Mouse (Mus musculus) CH12.LX (cell line): ENCODE data around the gene Adarb1. TPM values are rescaled to one million over a fixed set of nuclear protein-coding genes. Genes with fewer than 3 reads are reported as not detected.

Source experiments
- DNase-seq: peaks from one replicate; pipeline ENCODE4 v3.0.0-alpha.2; 2013; ENCODE audit errors: extremely low read depth
- H3K27ac ChIP-seq: 2 replicates; pipeline ENCODE4 v1.5.1; 2012; ENCODE audit warnings: low read depth, mild to moderate bottlenecking, control low read depth, moderate library complexity; ENCODE audit not compliant: insufficient read depth
- H3K27me3 ChIP-seq: replicated peaks from 2 replicates; pipeline ENCODE3; 2012; ENCODE audit warnings: inconsistent platforms
- H3K36me3 ChIP-seq, 2 experiments: replicated peaks in 1 of 2; 2 replicates each; pipeline versions ENCODE3 to v1.6.1; 2012; ENCODE audit warnings: inconsistent platforms in 1 of 2, low read length in 1 of 2, mild to moderate bottlenecking in 1 of 2, mixed read lengths in 1 of 2, moderate library complexity in 1 of 2; ENCODE audit not compliant: control insufficient read depth in 1 of 2, insufficient read depth in 1 of 2
- H3K4me1 ChIP-seq, 2 experiments: 2 replicates each; pipeline ENCODE4 v1.6.1; 2012; ENCODE audit warnings: inconsistent platforms in 1 of 2, moderate library complexity in 1 of 2; ENCODE audit not compliant: insufficient read depth in 2 of 2, control insufficient read depth in 1 of 2
- H3K4me2 ChIP-seq: 2 replicates; pipeline ENCODE4 v1.6.1; 2012; ENCODE audit warnings: low read depth, mild to moderate bottlenecking, control low read depth; ENCODE audit not compliant: poor library complexity, insufficient read depth, severe bottlenecking
- H3K4me3 ChIP-seq, 3 experiments: fragments of 150-350 bp in 1 of 3; sonication (generic) in 1 of 3; replicated peaks in 1 of 3; 2 replicates each; pipeline versions ENCODE3 to v1.5.1; 2011 to 2012; ENCODE audit warnings: low read depth in 2 of 3, low read length in 2 of 3, mild to moderate bottlenecking in 2 of 3, moderate library complexity in 2 of 3, control low read depth in 1 of 3, improper control_type of control experiment in 1 of 3, inconsistent platforms in 1 of 3, mixed read lengths in 1 of 3; ENCODE audit not compliant: poor library complexity in 1 of 3
- H3K79me2 ChIP-seq: replicated peaks from 2 replicates; pipeline ENCODE4 v1.6.1; 2012; ENCODE audit warnings: mild to moderate bottlenecking, moderate library complexity; ENCODE audit not compliant: control insufficient read depth, poor library complexity, insufficient read depth, severe bottlenecking; ENCODE audit errors: extremely low read depth
- H3K9ac ChIP-seq: 2 replicates; pipeline ENCODE4 v1.6.1; 2012; ENCODE audit warnings: low read depth, mild to moderate bottlenecking, control low read depth, moderate library complexity; ENCODE audit not compliant: insufficient read depth
- H3K9me3 ChIP-seq: replicated peaks from 2 replicates; pipeline ENCODE3; 2012; ENCODE audit warnings: low read length, inconsistent platforms, mixed read lengths
- CHD1 ChIP-seq: IDR thresholded peaks from 2 replicates; pipeline ENCODE4 v1.6.1; 2012; ENCODE audit warnings: low read depth, low read length, improper control_type of control experiment, inconsistent platforms
- CTCF ChIP-seq, 2 experiments: IDR thresholded peaks in 1 of 2; conservative IDR thresholded peaks in 1 of 2; 2 replicates each; pipeline ENCODE4 v1.5.1; 2011 to 2012; ENCODE audit warnings: low read depth in 2 of 2, low read length in 2 of 2, improper control_type of control experiment in 1 of 2, inconsistent platforms in 1 of 2, mild to moderate bottlenecking in 1 of 2, moderate library complexity in 1 of 2
- ETS1 ChIP-seq: conservative IDR thresholded peaks from 2 replicates; pipeline ENCODE4 v1.6.1; 2012; ENCODE audit warnings: low read depth, mild to moderate bottlenecking, inconsistent platforms, low read length, improper control_type of control experiment, moderate library complexity
- GABPA ChIP-seq: IDR thresholded peaks from 2 replicates; pipeline ENCODE4 v1.6.1; 2012; ENCODE audit warnings: low read depth, low read length, improper control_type of control experiment, inconsistent platforms; ENCODE audit not compliant: insufficient replicate concordance
- IRF4 ChIP-seq: IDR thresholded peaks from 2 replicates; pipeline ENCODE4 v1.6.1; 2014; ENCODE audit warnings: low read depth, mild to moderate bottlenecking, inconsistent platforms, low read length, improper control_type of control experiment
- JUN ChIP-seq: IDR thresholded peaks from 2 replicates; pipeline ENCODE4 v1.6.1; 2011; ENCODE audit warnings: low read depth, mild to moderate bottlenecking, low read length, improper control_type of control experiment, moderate library complexity; ENCODE audit not compliant: insufficient read depth
- JUND ChIP-seq: conservative IDR thresholded peaks from 2 replicates; pipeline ENCODE4 v1.6.1; 2011; ENCODE audit warnings: low read depth, low read length, improper control_type of control experiment
- KAT2A ChIP-seq: IDR thresholded peaks from 2 replicates; pipeline ENCODE4 v1.6.1; 2012; ENCODE audit warnings: low read length, improper control_type of control experiment, inconsistent platforms; ENCODE audit not compliant: insufficient replicate concordance
- MAFK ChIP-seq: IDR thresholded peaks from 2 replicates; pipeline ENCODE4 v1.6.1; 2011; ENCODE audit warnings: low read length, improper control_type of control experiment; ENCODE audit not compliant: insufficient replicate concordance
- MAZ ChIP-seq: IDR thresholded peaks from 2 replicates; pipeline ENCODE4 v1.6.1; 2012; ENCODE audit warnings: low read depth, mild to moderate bottlenecking, inconsistent platforms, low read length, improper control_type of control experiment, moderate library complexity
- MEF2A ChIP-seq: IDR thresholded peaks from 2 replicates; pipeline ENCODE4 v1.6.1; 2014; ENCODE audit warnings: low read depth, mild to moderate bottlenecking, inconsistent platforms, low read length, improper control_type of control experiment, borderline replicate concordance
- MXI1 ChIP-seq: IDR thresholded peaks from 2 replicates; pipeline ENCODE4 v1.6.1; 2011; ENCODE audit warnings: mild to moderate bottlenecking, low read depth, low read length, improper control_type of control experiment
- NELFE ChIP-seq: IDR thresholded peaks from 2 replicates; pipeline ENCODE4 v1.6.1; 2011; ENCODE audit warnings: low read depth, low read length, improper control_type of control experiment
- POLR2A ChIP-seq: IDR thresholded peaks from 2 replicates; pipeline ENCODE4 v1.6.1; 2011; ENCODE audit warnings: low read depth, mild to moderate bottlenecking, improper control_type of control experiment, low read length
- POLR2AphosphoS2 ChIP-seq: IDR thresholded peaks from 2 replicates; pipeline ENCODE4 v1.6.1; 2011; ENCODE audit warnings: low read depth, low read length, improper control_type of control experiment
- RAD21 ChIP-seq: IDR thresholded peaks from 2 replicates; pipeline ENCODE4 v1.6.1; 2011; ENCODE audit warnings: low read depth, mild to moderate bottlenecking, low read length, improper control_type of control experiment, moderate library complexity
- RCOR1 ChIP-seq: conservative IDR thresholded peaks from 2 replicates; pipeline ENCODE4 v1.6.1; 2012; ENCODE audit warnings: low read depth, mild to moderate bottlenecking, inconsistent platforms, low read length, improper control_type of control experiment
- SIN3A ChIP-seq: IDR thresholded peaks from 2 replicates; pipeline ENCODE4 v1.6.1; 2012; ENCODE audit warnings: low read length, improper control_type of control experiment, inconsistent platforms
- SMC3 ChIP-seq: IDR thresholded peaks from 2 replicates; pipeline ENCODE4 v1.6.1; 2011; ENCODE audit warnings: low read depth, low read length, improper control_type of control experiment
- TBP ChIP-seq: conservative IDR thresholded peaks from 2 replicates; pipeline ENCODE4 v1.6.1; 2011; ENCODE audit warnings: low read depth, low read length, improper control_type of control experiment
- UBTF ChIP-seq: IDR thresholded peaks from 2 replicates; pipeline ENCODE4 v1.6.1; 2012; ENCODE audit warnings: low read depth, mild to moderate bottlenecking, inconsistent platforms, low read length, improper control_type of control experiment, moderate library complexity
- USF1 ChIP-seq: IDR thresholded peaks from 2 replicates; pipeline ENCODE4 v1.6.1; 2014; ENCODE audit warnings: low read depth, mild to moderate bottlenecking, inconsistent platforms, low read length, improper control_type of control experiment
- USF2 ChIP-seq: conservative IDR thresholded peaks from 2 replicates; pipeline ENCODE4 v1.6.1; 2011; ENCODE audit warnings: low read depth, low read length, improper control_type of control experiment
- ZKSCAN1 ChIP-seq: IDR thresholded peaks from 2 replicates; pipeline ENCODE4 v1.6.1; 2012; ENCODE audit warnings: low read depth, inconsistent platforms, low read length, improper control_type of control experiment, borderline replicate concordance
- ZMIZ1 ChIP-seq: IDR thresholded peaks from 2 replicates; pipeline ENCODE4 v1.6.1; 2012; ENCODE audit warnings: low read depth, mild to moderate bottlenecking, inconsistent platforms, low read length, improper control_type of control experiment
- dilution Hi-C: fragments of 300-500 bp; cut with MboI; formaldehyde crosslinking; loops from 2 replicates; pipeline ENCODE4 v1.14.3; 2020; ENCODE audit warnings: low sequenced_read_pairs; ENCODE audit not compliant: extremely low pct_unique_long_range_greater_than_20kb, extremely low pct_ligation_motif_present
- in situ Hi-C: fragments of 300-500 bp; cut with MboI; formaldehyde crosslinking; loops from 3 replicates; pipeline ENCODE4 v1.14.3; 2019; ENCODE audit warnings: low sequenced_read_pairs, low pct_ligation_motif_present, low pct_unique_long_range_greater_than_20kb, mixed read lengths
- polyA plus RNA-seq: library from polyadenylated mRNA; unstranded; fragments of >175 nt; gene quantifications from 2 replicates; pipeline ENCODE4 v1.2.1, GENCODE M21; 2012; ENCODE audit warnings: low read depth; ENCODE audit not compliant: insufficient read length
- total RNA-seq, 2 experiments: library from RNA; depleted of rRNA; stranded (reverse); fragments of 300-350 nt in 1 of 2; fragments of >200 nt in 1 of 2; gene quantifications; 2 replicates each; pipeline ENCODE4 v1.2.3; 2012 to 2014

Gene Adarb1
- total and polyA plus RNA-seq, 3 experiments = 1.7 to 3.5 (median 2.4) TPM

- H3K36me3 ChIP-seq = peaks cover 0 to 1% of the 10 kb centered on the region in 2 experiments
- no peaks in the 10 kb centered on the region for H3K27me3 ChIP-seq
- no peaks in the 10 kb centered on the region for H3K9me3 ChIP-seq
- no peak overlapping the region for H3K9ac ChIP-seq
- H3K4me1 ChIP-seq = no peaks in the 10 kb centered on the region; a peak in 1 of 4 replicates
- TF ChIP-seq POLR2A (no peak), SIN3A (no peak), POLR2AphosphoS2 (no peak), ZKSCAN1 (no peak), MXI1 (no peak), KAT2A (no peak), IRF4 (no peak), JUND (no peak), CHD1 (no peak), CTCF (conservative IDR thresholded peaks at IDR 0.05 in 1 of 2, IDR thresholded peaks at IDR 0.05 in 1 of 2; ENCODE audit: low read depth in 2 of 2, low read length in 2 of 2) (no peak), ETS1 (no peak), JUN (no peak), UBTF (no peak), NELFE (no peak), SMC3 (no peak), USF1 (no peak), ZMIZ1 (no peak)
- TF ChIP-seq, all 38 proteins: peak for 0
- DNase-seq = no peak
- Histone ChIP-seq H3K4me2 (no peak overlapping the region), H3K79me2 (no peaks in the 10 kb centered on the region), H3K27ac (no peak overlapping the region), H3K4me3 (no peak overlapping the region)
- in situ Hi-C loops = no loop called here
- dilution Hi-C loops = no loop called here
Measured at GRCm38 (mm10) chr10:77396015-77396414, 22.1 kb downstream of the Adarb1 start.

GRCm38 (mm10) chr10:77391072-77391471 lies 27.0 kb downstream of the Adarb1 start:
- Histone ChIP-seq H3K9me3 (no peaks in the 10 kb centered on the region), H3K4me3 (no peak overlapping the region), H3K27ac (no peak overlapping the region), H3K27me3 (no peaks in the 10 kb centered on the region), H3K79me2 (no peaks in the 10 kb centered on the region), H3K9ac (no peak overlapping the region), H3K4me2 (no peak overlapping the region), H3K36me3 (peaks cover 0 to 1% of the 10 kb centered on the region in 2 experiments), H3K4me1 (no peaks in the 10 kb centered on the region; a peak in 1 of 4 replicates)
- no peak for DNase-seq
- dilution Hi-C loops = no loop called here
- TF ChIP-seq RAD21 (no peak), MXI1 (no peak), MEF2A (no peak), RCOR1 (no peak), ZMIZ1 (no peak), ETS1 (no peak), TBP (no peak), MAZ (no peak), GABPA (no peak), MAFK (no peak), USF1 (no peak), NELFE (no peak), UBTF (no peak), USF2 (no peak), ZKSCAN1 (no peak), SMC3 (no peak)
- in situ Hi-C loops = no loop called here
